Mouse (Mus musculus) left cerebral cortex, postnatal 14 days (tissue): ENCODE data around the gene Twf1. TPM values are rescaled to one million over a fixed set of nuclear protein-coding genes. Genes with fewer than 3 reads are reported as not detected.

Source experiments
- DNase-seq, 2 experiments: peaks; one replicate each; pipeline ENCODE4 v3.0.0; 2021 to 2022; ENCODE audit warnings: low spot score in 2 of 2, mixed read lengths in 1 of 2
- intact Hi-C: fragments of 180-260 bp; cut with DNase I; formaldehyde crosslinking; loops from one replicate; pipeline ENCODE4 v1.15.1; 2025
- total RNA-seq, 2 experiments: library from RNA; stranded (reverse); gene quantifications; 2 replicates each; pipeline ENCODE4 v1.2.3; 2021

Twf1 gene
- total RNA-seq, 2 experiments from 2014 or later, result 46.7 to 53.5 TPM

- intact Hi-C loops, result no loop called here
- DNase-seq, result no peak
Measured at GRCm38 (mm10) chr15:94532306-94532705, 57.4 kb downstream of the Twf1 start.

- intact Hi-C loops, result no loop called here
- DNase-seq, result no peak
Measured at GRCm38 (mm10) chr15:94530519-94530918, 59.2 kb downstream of the Twf1 start.

Other genes starting within 250 kb of the Twf1 start
- gene Adamts20, start 124.5 kb downstream of the Twf1 start, total RNA-seq, result 10 to 100 TPM; 10.0 to 11.4 TPM
- gene Pus7l, start 46.3 kb downstream of the Twf1 start, total RNA-seq, result 1 to 10 TPM; 3.7 to 4.4 TPM
- gene Irak4, start 46.2 kb downstream of the Twf1 start, total RNA-seq, result 1 to 10 TPM; 1.8 to 1.9 TPM
- gene Tmem117, start 39.3 kb upstream of the Twf1 start, total RNA-seq, result 10 to 100 TPM; 10.5 to 11.4 TPM